1 mouse cellular context compared by ENCODE assay signal in the genomic region with DNA sequence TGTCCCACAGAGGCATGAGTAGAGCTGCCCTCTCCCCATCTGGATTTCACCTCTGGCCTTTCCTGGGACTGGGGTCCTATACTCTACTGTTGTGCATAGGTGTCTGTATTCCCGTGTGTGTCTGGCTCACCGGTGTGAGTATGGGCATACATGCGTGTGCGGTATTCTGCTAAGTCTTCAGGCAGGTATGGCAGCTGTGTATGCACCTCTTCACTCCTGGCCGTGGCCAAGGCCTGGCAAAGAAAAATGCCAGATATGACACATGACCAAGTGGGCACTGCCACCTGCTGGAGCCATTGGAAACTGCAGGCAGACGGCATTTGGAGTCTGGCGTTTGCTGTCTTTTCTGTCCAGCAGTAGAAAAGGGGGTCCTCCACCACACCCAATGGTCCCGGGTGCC.
TF ChIP-seq lines count a peak whose summit lies in the region.

No protein-coding gene starts in this region.

TF ChIP-seq in MEL, 35 proteins besides CTCF, POLR2A, EP300 and RAD21 (continued from another document):
- TF ChIP-seq ZC3H11A (IDR thresholded peaks at IDR 0.05; ENCODE audit: low read depth, low read length) (peak; percentile 63), USF2 (IDR thresholded peaks at IDR 0.05; ENCODE audit: borderline replicate concordance in 1 of 2, insufficient read depth in 1 of 2, low read depth in 1 of 2, low read length in 2 of 2) (0 out of 4 replicates have a peak, but pooled peaks of 1 of the 2 experiments have one; percentile 23), RCOR1 (IDR thresholded peaks at IDR 0.05; ENCODE audit: low read depth, low read length) (no peak), USF1 (IDR thresholded peaks at IDR 0.05; ENCODE audit: low read depth, low read length) (peak; percentile 75), CHD1 (IDR thresholded peaks at IDR 0.05; ENCODE audit: low read depth, low read length) (no peak), GABPA (IDR thresholded peaks at IDR 0.05; ENCODE audit: low read depth, low read length) (no peak), JUND (IDR thresholded peaks at IDR 0.05; ENCODE audit: low read depth, low read length) (peak; percentile 36; the same call in 1 of the 2 replicates), TBP (IDR thresholded peaks at IDR 0.05; ENCODE audit: low read depth, low read length) (no peak)
